Comparison of ENCODE assay signal across 10 mouse cellular contexts in genomic region chr7:100279803-100280202, GRCm38 (mm10). TPM values are rescaled to one million over a fixed set of nuclear protein-coding genes. Genes with fewer than 3 reads are reported as not detected.
DNase-seq lines count a peak whose midpoint lies in the region; ATAC-seq lines count a peak whose summit lies in the region.
"Had no signal": no experiment of that assay in that cellular context is flagged by ENCODE, and none has a peak within 500 bp of the region (broad histone marks: within the 10 kb centered on the region; RNA-seq: fewer than 3 reads in every experiment).

No protein-coding gene starts in this region.

- no peaks in the 10 kb centered on the region for H3K9me3 ChIP-seq in hindbrain, embryonic 11.5 days (ENCODE audit: control insufficient read depth, low read length)
- H3K9me3 ChIP-seq in hindbrain, embryonic 12.5 days (replicated peaks) = no peaks in the 10 kb centered on the region
- no peaks in the 10 kb centered on the region for H3K9me3 ChIP-seq in forebrain, embryonic 12.5 days
- H3K9me3 ChIP-seq: embryonic facial prominence, embryonic 12.5 days; limb, embryonic 15.5 days had no signal

- no peak overlapping the region for H3K27ac ChIP-seq in hindbrain, embryonic 11.5 days (ENCODE audit: low read depth, low read length)
- H3K27ac ChIP-seq in hindbrain, embryonic 12.5 days = no peak overlapping the region
- H3K27ac ChIP-seq in forebrain, embryonic 12.5 days = no peak overlapping the region
- H3K27ac ChIP-seq: embryonic facial prominence, embryonic 12.5 days; limb, embryonic 15.5 days had no signal

- WGBS in hindbrain, embryonic 11.5 days = 0% methylated on average over 1 of the region's 1 CpGs
- 0% methylated on average over 1 of the region's 1 CpGs for WGBS in hindbrain, embryonic 12.5 days
- WGBS in forebrain, embryonic 12.5 days = 0% methylated on average over 1 of the region's 1 CpGs

- H3K4me3 ChIP-seq in hindbrain, embryonic 11.5 days (ENCODE audit: low read depth, low read length) = no peak overlapping the region
- no peak overlapping the region for H3K4me3 ChIP-seq in hindbrain, embryonic 12.5 days
- no peak overlapping the region for H3K4me3 ChIP-seq in forebrain, embryonic 12.5 days (replicated peaks)
- H3K4me3 ChIP-seq: embryonic facial prominence, embryonic 12.5 days; limb, embryonic 15.5 days had no signal

- ATAC-seq in hindbrain, embryonic 11.5 days (ENCODE audit: low FRiP score) = no peak
- no peak for ATAC-seq in hindbrain, embryonic 12.5 days (ENCODE audit: low FRiP score)
- ATAC-seq in forebrain, embryonic 12.5 days (ENCODE audit: low FRiP score) = no peak

- no peak overlapping the region for H3K9ac ChIP-seq in hindbrain, embryonic 11.5 days (ENCODE audit: low read depth, low read length)
- H3K9ac ChIP-seq in hindbrain, embryonic 12.5 days = no peak overlapping the region
- no peak overlapping the region for H3K9ac ChIP-seq in forebrain, embryonic 12.5 days
- H3K9ac ChIP-seq: embryonic facial prominence, embryonic 12.5 days; limb, embryonic 15.5 days had no signal

- no peaks in the 10 kb centered on the region for H3K36me3 ChIP-seq in hindbrain, embryonic 11.5 days (ENCODE audit: control insufficient read depth, insufficient read depth, low read length)
- H3K36me3 ChIP-seq in hindbrain, embryonic 12.5 days = peaks cover 3% of the 10 kb centered on the region; the same call in 1 of the 2 replicates
- H3K36me3 ChIP-seq in forebrain, embryonic 12.5 days (replicated peaks) = no peaks in the 10 kb centered on the region
- H3K36me3 ChIP-seq: embryonic facial prominence, embryonic 12.5 days; limb, embryonic 15.5 days had no signal

- H3K4me2 ChIP-seq in hindbrain, embryonic 11.5 days (replicated peaks; ENCODE audit: low read depth, low read length) = no peak overlapping the region
- no peak overlapping the region for H3K4me2 ChIP-seq in hindbrain, embryonic 12.5 days (replicated peaks)
- H3K4me2 ChIP-seq in forebrain, embryonic 12.5 days = no peak overlapping the region
- H3K4me2 ChIP-seq: embryonic facial prominence, embryonic 12.5 days; limb, embryonic 15.5 days had no signal

- H3K4me1 ChIP-seq in hindbrain, embryonic 11.5 days (replicated peaks; ENCODE audit: control insufficient read depth, insufficient read depth, low read length) = no peaks in the 10 kb centered on the region
- H3K4me1 ChIP-seq in hindbrain, embryonic 12.5 days = peaks cover 3% of the 10 kb centered on the region; the same call in 1 of the 2 replicates
- H3K4me1 ChIP-seq in forebrain, embryonic 12.5 days = peaks cover 15% of the 10 kb centered on the region; the same call in 1 of the 2 replicates

- peak; percentile 82 for DNase-seq in hindbrain, embryonic 11.5 days (ENCODE audit: low spot score)
- peak; percentile 40 for DNase-seq in urinary bladder, postnatal 25 days (ENCODE audit: low spot score)
- no peak for DNase-seq in urinary bladder, postnatal 10 days (ENCODE audit: low spot score)
- peak; percentile 8 for DNase-seq in cerebellum, adult 9-11 months
- DNase-seq in induced T-regulatory cell, adult 2 months (ENCODE audit: low read depth) = peak; percentile 73
- peak; percentile 62 for DNase-seq in naive thymus-derived CD4-positive, alpha-beta T cell, adult 2 months (ENCODE audit: low read depth)

- peaks cover 2% of the 10 kb centered on the region for H3K27me3 ChIP-seq in hindbrain, embryonic 11.5 days (ENCODE audit: control insufficient read depth, insufficient read depth, low read length)
- H3K27me3 ChIP-seq in hindbrain, embryonic 12.5 days = peaks cover 8% of the 10 kb centered on the region; the same call in 1 of the 2 replicates
- peaks cover 16% of the 10 kb centered on the region for H3K27me3 ChIP-seq in forebrain, embryonic 12.5 days
- H3K27me3 ChIP-seq: limb, embryonic 15.5 days had no signal

RNA-seq across cellular contexts. Expression of gene P4ha3, which starts 5.5 kb away (rescaled TPM):
- 7.4 and 9.6 TPM in 2 replicates for polyA plus RNA-seq in hindbrain, embryonic 11.5 days (2014; fragmentation: Nextera tagmentation; extraction: Ambion mirVana)
- 12.6 and 13.2 TPM in 2 replicates for polyA plus RNA-seq in hindbrain, embryonic 12.5 days (2016; fragmentation: Nextera tagmentation; extraction: Ambion mirVana)
- polyA plus RNA-seq in forebrain, embryonic 12.5 days (2016; fragmentation: Nextera tagmentation; extraction: Ambion mirVana) = 4.1 and 4.2 TPM in 2 replicates

RNA-seq across cellular contexts. Expression of gene Pgm2l1, which starts 52.6 kb away (rescaled TPM):
- 9.1 and 14.9 TPM in 2 replicates for polyA plus RNA-seq in hindbrain, embryonic 11.5 days (2014; fragmentation: Nextera tagmentation; extraction: Ambion mirVana)
- polyA plus RNA-seq in hindbrain, embryonic 12.5 days (2016; fragmentation: Nextera tagmentation; extraction: Ambion mirVana) = 11.2 and 13.0 TPM in 2 replicates
- 8.0 and 8.9 TPM in 2 replicates for polyA plus RNA-seq in forebrain, embryonic 12.5 days (2016; fragmentation: Nextera tagmentation; extraction: Ambion mirVana)
